Mouse (Mus musculus) right cerebral cortex, postnatal 36 days (tissue): ENCODE measurements at regions not wholly inside any gene's neighbourhood (a gene's known extent, or its start where the extent isn't known, plus 50 kb on each side); places are given as distances from the start of the nearest gene placed in this dataset.

Experiments used
- DNase-seq, 2 experiments: peaks; one replicate each; pipeline ENCODE4 v3.0.0; 2022; ENCODE audit warnings: low spot score in 2 of 2, mixed read lengths in 1 of 2

DNA sequence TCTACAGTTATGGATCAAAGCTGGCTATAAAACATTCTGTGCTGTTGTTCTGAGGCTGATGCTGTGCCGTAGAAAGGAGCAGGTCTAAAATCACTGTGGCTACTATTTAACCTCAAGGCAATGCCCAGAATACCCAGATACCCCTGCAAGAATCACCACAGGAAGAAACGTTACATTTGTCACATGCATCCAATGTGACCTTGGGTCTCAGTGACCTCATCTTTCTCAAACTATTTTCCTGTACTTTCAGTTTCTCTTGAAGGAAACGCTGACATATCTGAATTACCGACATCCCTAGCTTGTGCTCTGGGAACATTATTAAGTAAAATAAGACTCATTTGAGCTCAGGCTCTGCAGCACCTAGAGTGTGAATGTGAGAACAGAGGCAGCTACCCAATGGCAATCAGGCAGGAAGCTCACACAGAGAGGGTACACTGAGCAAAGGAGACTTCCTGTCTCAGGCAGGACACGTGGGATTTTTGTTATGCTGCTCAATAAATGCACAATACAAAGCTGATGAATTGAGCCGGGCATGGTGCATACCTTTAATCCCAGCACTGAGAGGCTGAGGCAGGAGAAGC, 436.7 kb upstream of the Jarid2 start:
- no peak for DNase-seq

- peak; percentile 46 to 47 for DNase-seq
Observed at GRCm38 (mm10) chr13:44293736-44294416, 435.4 kb upstream of the Jarid2 start.

DNA sequence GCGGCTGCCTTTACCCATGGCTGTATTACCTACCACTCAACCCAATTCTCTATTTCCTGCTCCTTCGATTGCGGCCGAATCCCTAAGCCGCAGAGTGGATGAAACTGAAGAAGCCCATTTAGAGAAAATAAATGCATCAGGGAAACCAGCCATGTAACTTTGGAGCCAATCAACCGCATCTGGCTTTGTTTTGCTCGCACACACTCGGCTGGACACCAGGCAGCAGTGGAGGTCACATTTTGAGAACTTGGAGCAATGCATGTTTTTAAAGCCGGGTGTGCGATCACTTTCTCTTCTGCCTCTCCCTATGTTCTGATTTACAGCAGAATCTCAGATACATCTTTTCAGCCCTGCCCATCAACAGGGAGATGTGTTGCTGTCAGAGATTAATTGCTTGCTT, 433.7 kb upstream of the Jarid2 start:
- no peak for DNase-seq

GRCm38 (mm10) chr13:44300611-44301010, 428.7 kb upstream of the Jarid2 start:
- DNase-seq, result no peak

DNA sequence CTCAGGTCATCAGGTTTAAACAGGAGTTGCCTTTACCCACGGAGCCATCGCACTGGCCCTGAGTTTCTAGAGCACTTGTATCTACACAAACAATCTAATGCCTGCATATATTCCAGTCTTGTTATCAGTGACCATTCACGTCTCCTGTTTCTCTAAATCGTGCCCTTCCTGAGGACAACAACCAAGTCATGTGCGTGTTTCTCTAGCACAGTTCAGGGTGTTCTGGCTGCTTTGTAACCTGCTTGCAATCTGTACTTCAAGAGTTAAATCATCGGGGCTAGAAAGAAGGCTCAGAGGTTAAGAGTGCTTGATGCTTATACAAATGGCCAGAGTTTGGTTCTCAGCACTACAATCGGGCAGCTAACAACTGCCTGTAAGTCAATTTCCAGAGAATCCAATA, 428.1 kb upstream of the Jarid2 start:
- no peak for DNase-seq

GRCm38 (mm10) chr13:44301936-44302335, 427.3 kb upstream of the Jarid2 start:
- DNase-seq, result no peak

- DNase-seq, result no peak
Observed at GRCm38 (mm10) chr13:44305134-44305991, 423.9 kb upstream of the Jarid2 start.

DNA sequence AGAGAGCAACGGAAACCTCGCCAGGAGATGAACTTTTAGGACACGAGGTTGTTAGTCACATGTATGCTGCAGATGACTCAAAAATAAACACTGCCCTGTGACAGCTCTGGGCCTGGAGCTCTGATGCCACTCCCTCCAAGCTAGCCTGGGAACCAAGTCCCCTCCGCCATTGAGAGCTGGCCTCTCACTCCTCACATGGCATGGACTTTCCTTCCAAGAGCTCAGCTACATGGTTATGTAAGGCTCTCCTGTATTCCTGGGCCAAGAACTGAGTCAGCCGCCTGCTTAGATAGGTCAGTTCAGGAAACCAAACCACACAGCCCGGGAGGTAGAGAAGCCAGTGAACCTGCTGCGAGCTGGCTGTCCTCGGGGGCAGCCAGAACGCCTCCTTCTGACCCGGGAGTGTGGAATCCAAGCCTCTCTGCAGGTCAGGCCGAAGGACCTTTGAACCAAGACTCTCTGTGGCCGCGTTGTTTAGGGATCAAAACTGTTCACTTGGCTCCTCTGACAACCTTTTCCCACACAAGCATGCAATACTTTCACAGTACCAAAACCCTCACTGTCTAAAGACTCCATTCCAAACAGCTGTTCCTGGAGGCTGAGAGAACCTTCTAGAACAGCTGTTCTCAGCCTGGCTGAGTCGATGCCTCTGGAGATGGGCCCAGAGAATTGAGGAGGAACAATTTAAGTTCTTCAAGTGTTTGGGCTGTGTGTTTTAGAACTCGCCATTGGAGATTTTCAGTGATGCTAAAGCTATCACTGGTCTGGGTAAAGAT, 422.8 kb upstream of the Jarid2 start:
- peak; percentile 37 to 65 for DNase-seq

DNA sequence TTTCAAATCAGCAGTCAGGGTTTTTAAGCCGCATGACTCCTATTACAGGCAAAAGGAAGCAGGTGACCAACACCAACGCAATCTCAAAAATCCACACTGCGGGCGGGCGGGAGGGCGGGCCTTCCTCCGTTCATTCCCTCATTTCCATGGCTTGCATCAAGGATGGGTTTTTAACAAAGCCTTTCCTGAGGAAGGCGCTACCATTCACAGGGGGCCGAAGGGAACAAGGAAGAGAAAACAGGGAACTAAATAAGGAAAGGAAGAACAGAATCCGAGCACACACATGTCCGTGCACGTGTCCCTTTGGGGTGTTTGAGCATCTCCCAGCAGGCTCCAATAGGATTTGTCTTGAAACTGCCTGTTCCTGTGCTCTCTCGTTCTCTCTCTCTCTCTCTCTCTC, 421.0 kb upstream of the Jarid2 start:
- no peak for DNase-seq

DNA sequence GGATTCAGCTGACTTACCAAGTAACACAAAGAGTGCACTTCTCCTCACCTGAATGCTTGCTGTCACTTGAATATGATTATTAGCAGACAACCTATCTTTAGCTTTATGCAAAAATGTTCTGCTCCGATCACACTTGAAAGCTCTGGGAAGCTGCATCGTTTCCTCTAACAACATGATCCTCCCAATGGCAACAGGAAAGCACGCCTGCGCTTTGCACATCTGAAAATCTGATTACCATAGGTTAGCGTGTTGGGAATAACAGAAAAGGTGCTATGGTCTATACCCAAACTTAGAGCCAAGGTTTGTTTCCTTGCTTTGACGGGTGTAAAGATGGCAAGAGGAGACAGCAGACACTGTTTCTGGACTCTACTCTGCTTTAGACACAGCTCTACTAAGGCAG, 417.0 kb upstream of the Jarid2 start:
- DNase-seq, result no peak

DNA sequence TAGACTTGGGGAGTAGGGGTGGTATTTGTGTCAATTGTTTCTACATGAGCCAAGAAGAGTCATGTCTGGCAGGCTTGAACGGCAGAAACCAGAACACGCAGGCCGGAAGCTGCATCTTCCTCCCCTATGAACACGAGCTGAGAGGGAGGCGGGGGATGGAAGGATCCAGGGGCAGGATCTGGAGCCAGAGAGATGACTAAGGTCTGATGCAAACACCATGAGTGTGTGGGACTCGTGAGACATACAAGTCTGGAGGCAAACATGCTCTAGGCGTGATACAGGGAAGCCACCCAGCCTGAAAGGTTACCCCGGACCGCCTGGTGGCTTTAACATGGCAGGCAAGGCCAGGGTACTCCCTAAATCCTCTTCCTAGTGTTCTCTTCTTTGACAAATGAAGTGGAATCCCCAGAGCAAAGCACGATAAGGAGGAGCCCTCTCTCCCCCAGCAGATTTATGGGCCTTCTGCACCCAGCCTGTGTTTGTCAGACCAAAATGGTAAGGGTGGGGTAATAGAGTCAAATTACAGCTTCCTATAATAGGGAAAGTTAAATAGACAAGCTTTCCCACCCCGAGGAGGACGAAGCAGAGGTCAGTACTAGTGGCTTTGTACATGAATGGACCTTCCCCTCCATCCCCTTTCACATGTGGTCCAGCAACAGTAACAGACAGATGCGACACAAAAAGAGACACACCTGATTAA, 412.4 kb upstream of the Jarid2 start:
- DNase-seq, result peak in 1 of 2 experiments; percentile 47

- DNase-seq, result peak in 1 of 2 experiments; percentile 43
Observed at GRCm38 (mm10) chr13:44317596-44317995, 411.7 kb upstream of the Jarid2 start.

GRCm38 (mm10) chr13:44319101-44319500, 410.2 kb upstream of the Jarid2 start:
- DNase-seq, result no peak

GRCm38 (mm10) chr13:44319511-44319910, 409.8 kb upstream of the Jarid2 start:
- DNase-seq, result no peak

DNA sequence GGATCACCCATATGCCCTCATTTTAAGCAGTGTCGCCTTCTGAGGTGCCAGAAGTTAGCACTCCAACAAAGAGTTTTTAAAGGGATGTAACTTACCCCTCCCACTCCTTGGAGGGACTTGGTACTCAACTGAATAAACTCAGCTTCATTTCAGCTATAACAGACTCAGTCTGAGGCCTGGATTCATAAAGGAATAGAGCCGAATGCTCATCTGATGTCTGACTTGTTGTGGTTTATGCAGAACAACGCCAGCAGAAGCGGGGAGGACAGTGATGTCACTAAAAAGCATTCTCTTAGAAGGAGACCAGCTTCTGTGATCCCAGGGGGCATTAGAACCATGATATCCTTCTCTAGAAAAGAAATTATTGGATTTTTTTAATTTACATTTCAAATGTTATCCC, 409.0 kb upstream of the Jarid2 start:
- DNase-seq, result no peak

- peak in 1 of 2 experiments; percentile 49 for DNase-seq
Observed at GRCm38 (mm10) chr13:44321009-44321596, 408.2 kb upstream of the Jarid2 start.

DNA sequence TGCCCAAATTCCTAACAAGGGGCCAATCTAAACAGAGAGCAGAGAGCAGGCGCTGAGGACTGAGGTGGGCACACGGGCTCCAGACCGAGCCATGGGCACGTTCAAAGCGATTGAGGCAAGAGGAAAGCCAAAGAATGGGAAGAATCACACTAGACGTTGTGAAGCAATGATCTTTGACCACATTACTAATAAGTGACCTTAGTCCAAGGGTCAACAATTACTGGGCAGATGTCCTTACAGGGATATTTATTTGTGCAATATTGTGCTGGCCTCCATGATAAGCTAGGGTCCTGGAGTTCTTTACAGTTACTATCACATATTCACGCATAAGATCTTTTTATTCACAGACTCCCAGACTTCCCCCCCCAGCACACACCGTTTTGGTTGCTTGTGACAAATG, 400.9 kb upstream of the Jarid2 start:
- DNase-seq, result no peak

- no peak for DNase-seq
Observed at GRCm38 (mm10) chr13:44329161-44329560, 400.1 kb upstream of the Jarid2 start.

DNA sequence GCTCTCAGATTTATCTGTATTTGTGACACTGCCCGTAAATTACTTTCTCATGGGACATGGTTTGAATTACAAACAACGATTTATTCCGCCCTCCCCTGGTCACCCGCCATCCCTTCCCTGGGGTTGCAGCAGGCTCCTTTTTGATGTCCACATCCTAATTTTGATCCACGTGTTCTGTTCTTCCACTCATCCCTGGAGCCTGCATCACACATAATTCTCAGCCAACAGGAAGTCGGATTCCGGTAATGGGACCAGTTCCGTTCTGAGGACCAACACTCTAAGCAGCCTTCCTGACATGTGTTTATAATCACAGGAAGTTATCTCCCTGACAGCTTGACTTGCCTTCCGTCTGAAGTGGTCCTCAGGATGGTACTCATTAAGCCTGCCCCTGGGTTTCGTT, 399.6 kb upstream of the Jarid2 start:
- no peak for DNase-seq

GRCm38 (mm10) chr13:44332716-44333240, 396.5 kb upstream of the Jarid2 start:
- no peak for DNase-seq
